Mouse (Mus musculus) T-helper 1 cell (primary cell): ENCODE measurements around the gene Mpv17l.
"Not testable (repeated sequence)": the region's sequence is repeated elsewhere in the genome, so short reads cannot be mapped to it uniquely, and the experiment has no call there.

Experiments used
- in situ Hi-C: fragments of 300-600 bp; cut with MboI, MseI; formaldehyde crosslinking; loops from one replicate; pipeline ENCODE4 v1.15.1; 2025; ENCODE audit warnings: high pct_unique_total_duplicates

The Mpv17l gene

DNA sequence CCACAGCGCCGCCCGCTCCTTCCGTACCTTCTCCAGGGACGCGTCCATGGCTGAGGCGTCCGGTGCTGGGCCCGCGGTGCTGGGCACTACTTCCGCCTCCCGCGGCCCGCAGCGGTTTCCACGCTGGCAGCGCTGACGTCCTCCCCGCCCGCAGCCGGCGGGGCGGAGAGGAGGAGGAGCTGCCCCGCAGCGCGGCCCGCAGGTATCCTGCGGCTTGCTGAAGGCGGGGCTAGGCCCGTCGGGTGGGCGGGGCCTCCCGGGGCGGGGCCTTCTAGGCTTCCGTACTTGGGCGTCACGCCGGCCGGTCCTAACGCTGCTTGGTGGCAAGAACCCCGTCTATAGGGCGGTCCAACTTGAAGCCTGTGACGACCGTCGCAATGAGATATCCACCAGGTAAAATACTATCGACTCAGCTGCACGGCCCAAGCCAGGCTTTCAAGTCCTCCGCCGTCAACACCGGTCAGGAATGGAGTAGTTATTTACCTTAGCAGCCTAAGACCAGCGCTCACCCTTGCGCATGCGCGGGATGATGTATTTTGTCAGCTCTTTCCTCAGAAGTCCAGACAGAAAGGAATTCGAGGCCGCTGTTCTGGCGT lies at the start of gene Mpv17l, which contains the start of gene Pdxdc1:
Gene Mpv17l (plus strand): TSS at position 274 of the 596 bp plus-strand sequence.
Gene Pdxdc1 (minus strand): TSS at position 244 of the 596 bp plus-strand sequence.
- in situ Hi-C loops = loop anchor here (5.0 kb wide), 1 partner anchor 254 kb away; no protein-coding TSS in a partner anchor

DNA sequence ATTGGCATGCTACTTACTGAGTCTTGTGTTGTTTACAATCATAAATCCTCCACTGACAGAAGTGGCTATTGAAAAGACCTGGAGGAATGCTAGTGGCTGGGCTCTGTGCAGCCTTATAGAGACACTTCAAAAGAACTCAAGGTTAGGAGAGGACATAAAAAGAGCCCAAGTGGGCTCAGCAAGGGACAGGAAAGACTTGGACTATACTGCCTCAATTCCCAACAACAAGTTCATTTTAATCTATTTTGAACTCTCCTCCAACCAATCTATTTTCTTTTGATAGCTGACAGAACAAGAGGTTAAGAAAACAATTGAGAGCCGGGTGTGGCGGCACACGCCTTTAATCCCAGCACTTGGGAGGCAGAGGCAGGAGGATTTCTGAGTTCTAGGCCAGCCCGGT lies 49.1 kb upstream of the Mpv17l start:
- in situ Hi-C loops = no loop called here

DNA sequence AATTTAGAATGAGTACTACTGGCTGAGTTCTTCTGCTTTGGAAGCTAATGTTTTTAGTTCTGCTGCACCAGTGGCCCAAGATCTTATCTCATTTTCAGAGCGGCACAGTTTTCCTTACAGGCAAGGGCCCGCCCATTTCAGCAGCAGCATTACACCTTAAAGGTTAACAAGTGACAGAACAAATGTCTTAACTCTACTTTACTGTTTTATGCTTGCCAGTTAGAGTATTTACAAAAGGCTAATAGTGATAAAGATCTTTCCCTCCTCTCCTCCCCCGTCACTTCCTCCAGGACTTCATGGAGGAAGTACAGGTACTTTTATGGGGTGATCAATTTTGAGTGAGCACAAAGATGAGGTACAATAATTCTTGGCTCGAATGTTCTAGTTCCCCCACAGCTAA lies 36.9 kb upstream of the Mpv17l start:
- in situ Hi-C loops = no loop called here

DNA sequence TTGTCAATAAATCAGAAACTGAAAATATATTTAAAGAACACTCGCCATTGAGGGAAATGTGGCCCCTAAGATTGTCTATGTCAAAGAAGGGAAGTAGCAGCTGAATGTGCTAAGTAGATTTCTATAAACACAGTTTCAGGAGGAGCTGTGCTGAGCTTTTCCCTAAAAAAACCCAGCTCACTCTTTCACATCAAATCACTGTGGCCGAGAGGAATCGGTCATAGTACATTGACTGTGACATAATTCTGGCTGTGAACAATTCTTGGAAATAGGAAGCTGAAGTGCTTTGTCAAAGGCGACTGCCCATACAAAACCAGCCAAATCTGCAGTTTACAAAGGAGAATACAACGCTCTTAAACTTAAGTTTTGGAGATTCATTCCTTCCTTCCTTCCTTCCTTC lies 36.3 kb upstream of the Mpv17l start:
- in situ Hi-C loops = no loop called here

DNA sequence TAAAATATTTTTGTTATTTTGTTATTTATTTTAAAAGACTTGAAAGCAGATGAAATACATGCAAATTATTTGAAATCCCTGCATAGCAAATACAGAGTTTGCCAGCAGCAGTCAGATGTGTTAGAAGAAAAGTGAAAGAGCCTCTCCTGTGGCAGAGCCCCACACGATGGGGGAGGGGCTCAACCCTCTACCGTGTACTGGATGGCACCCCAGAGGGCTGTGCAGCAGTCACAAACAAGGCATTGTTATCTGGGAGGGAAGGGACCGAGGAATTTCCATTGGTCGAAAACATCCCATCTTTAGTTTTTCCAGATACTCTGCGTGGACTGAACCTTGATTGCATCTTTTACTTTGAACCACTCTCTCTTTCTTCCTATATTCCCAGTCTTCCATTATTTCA lies 35.6 kb upstream of the Mpv17l start:
- in situ Hi-C loops = not testable (repeated sequence)

DNA sequence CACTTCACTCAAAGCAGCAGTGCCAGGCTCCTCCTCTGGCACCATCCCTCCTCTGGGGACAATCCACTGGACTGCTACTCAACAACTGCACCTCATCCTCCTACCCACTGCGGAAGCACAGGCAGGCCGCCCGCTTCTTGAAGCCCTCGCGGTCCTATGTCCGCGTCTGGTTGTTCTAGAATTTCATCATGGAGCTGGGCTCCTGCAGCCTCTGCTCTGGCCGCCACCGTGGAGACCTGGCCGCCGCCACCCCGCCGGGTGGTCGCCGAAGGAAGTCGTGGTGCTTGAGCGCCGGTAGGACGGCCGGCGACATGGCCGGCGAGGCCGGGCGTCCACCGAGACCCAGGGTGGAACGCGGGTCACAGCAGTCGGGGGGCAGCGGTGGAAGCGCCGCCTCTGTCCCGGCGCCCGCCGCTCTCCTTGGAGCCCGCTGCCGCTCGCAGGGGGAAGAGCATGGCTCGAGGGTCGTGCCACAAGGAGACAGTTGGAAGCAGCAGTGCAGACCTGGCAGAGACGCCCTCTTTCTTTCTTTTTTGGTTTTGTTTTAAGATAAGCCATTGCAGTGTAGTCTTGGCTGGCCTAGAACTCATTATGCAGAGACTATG lies 34.9 kb upstream of the Mpv17l start:
- in situ Hi-C loops = no loop called here

DNA sequence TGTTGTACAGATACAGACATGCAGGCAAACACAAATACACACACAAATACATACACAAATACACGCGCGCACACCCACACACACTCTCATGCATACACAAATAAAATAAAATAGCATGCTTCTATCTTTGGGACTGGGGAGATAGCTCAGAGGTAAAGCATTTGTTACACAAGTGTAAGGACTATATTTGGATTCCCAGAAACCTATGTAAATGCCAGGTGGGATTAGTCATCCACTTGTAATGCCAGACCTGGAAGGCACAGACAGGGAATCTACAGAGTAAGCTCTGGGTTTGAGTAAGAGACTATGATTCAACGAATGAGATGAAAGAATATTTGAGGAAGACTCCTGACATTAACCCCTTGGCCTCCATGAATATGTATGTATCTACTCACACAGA lies 27.5 kb upstream of the Mpv17l start:
- in situ Hi-C loops = no loop called here

DNA sequence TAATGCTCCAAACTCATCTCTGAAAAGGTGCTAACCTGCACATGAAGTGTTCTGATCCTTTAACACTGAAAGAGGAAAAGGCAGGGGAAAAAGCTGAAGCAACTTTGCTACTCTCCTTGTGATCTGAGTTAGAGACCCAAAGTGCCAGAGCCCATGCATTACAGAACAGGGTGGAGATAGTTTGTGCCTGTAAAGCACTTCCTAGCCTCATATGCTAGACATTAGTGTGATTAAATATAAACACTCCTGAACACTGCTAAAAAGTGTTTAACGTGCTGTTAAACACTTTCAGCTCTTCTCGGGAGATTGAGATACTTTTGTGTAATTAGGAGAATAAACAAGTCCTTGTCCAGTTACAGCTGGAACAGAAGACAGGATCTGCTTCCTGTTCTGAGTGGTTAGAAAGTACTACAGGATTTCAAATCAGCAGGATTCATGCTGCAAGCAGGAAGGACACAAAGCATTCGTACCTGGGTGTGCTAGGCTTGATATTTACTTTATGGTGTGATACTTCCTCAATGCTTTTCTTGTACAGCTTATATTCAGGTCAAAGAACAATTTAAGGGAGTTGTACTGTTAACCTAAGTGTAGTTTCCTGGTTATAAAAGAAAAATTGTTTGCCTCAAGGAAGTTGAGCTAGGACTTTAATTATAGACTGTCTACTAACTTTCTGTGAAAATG lies 19.7 kb upstream of the Mpv17l start:
- in situ Hi-C loops = no loop called here

DNA sequence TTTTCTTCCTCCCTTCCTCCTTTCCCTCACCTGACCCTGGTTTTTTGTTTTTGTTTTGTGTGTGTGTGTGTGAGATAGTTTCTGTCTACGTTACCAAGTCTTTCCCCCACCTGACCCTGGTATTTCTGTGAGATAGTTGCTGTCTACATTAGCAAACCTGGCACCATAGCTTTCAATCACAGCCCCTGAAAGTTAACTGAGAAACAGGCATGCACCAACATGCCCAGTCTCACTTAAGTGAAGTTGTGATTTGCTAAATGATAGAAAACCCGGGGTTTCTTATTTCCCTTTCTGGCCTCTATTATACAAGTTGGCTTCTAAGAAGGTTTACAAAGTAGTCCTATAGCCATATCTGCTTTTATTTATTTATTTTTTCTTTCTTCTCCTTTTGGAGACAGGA lies 12.5 kb upstream of the Mpv17l start:
- in situ Hi-C loops = no loop called here

DNA sequence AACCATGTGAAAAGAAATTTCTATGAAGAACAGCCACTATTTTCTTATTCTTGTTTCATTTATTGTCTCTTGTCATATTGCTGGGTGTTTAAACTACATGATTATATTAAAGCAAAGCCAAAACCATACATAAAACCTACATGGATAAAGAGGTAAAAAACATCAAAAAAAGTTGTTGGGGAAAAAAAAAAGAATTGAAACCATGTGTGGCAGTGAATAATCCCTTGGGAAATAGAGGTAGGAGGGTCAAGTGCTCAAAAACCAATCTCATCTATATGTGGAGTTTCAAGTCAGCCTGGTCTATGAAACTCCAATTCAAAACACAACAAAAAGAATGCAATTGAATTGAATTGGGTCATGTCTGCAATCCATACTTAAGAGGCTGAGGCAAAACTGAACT lies 10.1 kb upstream of the Mpv17l start:
- in situ Hi-C loops = no loop called here

DNA sequence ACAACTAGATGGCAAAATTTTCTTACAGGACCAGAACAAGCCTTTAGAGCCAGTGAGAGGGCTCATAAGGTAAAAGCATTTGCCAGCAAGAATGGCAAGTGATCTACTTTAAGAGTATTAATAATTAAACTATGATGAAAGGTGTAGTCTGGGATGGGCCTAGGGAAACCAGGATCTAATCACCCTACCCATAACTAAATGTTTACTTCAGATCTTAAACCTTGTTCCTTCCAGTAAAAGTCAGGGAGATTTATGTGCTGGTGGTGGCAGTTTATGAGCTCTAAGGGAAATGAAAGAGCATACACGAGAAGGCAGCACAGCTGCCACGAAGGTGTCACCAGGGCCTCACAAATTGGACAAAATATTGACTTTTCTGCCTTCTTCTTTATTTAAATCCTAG lies 8.9 kb upstream of the Mpv17l start:
- in situ Hi-C loops = no loop called here

DNA sequence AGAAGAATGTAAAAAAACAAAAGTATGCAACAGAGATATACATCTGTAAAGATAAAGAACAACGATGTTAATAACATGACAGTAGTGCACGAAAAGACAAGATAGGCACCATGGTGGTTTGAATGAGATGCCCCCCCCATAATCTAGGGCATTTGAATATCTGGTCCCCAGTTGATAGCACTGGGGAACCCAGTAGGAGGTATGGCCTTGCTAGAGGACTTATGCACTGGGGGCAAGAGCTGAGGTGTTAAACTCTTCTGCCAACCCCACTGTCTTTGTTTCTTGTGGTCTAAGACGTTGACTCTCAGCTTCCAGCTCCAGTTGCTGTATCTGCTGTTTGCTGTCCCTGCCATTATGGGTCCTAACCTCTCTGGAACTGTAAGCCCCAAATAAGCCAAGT lies 7.2 kb upstream of the Mpv17l start:
- in situ Hi-C loops = no loop called here

DNA sequence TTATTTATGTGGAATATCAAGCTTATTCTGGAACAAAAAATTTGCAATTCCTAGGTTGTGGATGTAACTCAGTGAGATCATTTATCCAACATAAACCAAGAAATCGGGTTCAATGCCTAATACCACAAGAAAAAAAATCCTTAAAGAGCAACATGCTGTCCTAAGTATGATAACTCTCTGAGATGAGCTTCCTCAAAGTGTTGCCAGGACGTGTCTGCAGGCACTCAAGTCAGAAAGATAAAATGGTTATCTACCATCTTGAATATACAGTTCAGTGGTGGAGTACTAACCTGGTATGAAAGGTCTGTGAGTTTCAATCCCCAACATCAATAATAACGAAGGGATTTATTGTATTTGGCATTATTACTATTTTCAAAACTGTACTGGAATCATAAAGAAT lies 6.6 kb upstream of the Mpv17l start:
- in situ Hi-C loops = no loop called here

DNA sequence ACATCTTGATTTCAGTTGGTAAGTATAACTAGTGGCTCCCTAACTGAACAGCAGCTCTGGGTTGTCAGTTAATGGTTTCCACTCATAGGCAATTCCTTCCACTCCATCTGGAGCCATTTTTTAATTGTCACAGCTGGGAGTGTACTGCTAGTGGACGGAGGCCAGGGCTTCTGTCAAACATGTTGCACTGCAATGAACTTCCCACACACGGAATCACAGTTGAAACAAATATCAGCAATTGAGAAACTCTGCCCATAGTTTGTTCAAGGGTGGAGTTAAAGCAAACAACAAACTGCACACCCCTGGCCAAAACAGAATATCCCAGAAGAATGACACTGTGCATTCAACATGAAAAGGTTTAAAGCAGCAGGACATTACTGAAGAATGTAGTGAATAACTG lies 4.0 kb upstream of the Mpv17l start:
- in situ Hi-C loops = no loop called here

DNA sequence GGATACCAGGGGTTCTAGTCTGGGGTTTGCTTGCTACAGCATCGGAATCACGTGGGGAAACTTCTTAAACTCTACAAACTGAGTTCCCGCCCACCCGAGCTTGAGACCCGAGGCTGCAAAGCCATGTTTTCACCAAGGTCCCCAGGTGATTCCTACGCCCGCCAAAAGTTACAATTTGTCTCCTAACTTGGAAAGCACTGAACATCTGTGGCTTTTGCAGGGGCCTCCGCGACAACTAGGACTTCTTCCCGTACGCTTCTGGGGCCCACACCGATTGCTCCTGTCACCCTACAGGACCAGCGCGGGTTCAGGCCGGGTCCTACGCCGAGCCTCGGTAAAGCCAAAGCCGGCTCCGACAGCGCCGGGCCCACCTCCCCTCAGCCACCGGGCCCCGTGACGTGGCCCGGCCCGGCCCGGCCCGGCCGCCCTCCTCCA lies 547 bp upstream of the Mpv17l start:
- in situ Hi-C loops = loop anchor here (5.0 kb wide), 1 partner anchor 255 kb away; no protein-coding TSS in a partner anchor

DNA sequence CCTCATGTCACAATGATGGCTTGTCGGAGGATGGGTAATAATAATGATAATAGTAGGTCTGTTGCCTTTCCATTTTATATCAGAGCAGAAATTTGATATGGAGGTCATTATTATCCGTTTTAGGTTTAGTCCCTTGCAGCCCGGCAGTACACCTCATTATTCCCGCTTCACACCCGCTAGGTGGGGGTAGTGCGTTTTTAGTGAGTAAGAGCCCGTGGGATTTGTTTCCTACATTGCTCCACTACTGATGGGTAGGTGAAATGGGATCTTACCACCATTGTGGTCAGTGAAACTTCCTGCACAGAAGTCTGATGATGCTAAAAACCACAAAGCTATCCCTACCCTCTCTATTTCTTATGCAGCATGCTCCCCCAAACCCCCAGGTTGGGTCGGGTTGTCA lies 527 bp downstream of the Mpv17l start:
- in situ Hi-C loops = loop anchor here (5.0 kb wide), 1 partner anchor 254 kb away; no protein-coding TSS in a partner anchor

DNA sequence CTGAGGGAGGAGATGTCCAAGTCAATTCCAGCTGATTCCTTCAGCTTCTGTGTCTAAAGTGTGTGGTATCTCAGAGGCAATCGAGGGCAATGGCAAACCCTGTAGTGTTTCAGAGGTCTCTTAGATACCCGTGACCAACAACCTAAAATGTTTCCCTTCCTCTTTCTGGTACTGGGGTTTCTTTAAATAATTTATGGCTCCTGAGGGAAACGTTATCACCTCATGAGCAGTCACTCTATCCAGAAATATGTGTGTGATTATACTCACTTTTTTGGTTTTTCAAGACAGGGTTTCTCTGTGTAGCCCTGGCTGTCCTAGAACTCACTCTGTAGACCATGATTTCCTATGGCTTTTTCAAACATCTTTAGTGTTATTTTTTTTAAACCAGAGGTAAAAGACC lies 4.3 kb downstream of the Mpv17l start:
- in situ Hi-C loops = no loop called here

DNA sequence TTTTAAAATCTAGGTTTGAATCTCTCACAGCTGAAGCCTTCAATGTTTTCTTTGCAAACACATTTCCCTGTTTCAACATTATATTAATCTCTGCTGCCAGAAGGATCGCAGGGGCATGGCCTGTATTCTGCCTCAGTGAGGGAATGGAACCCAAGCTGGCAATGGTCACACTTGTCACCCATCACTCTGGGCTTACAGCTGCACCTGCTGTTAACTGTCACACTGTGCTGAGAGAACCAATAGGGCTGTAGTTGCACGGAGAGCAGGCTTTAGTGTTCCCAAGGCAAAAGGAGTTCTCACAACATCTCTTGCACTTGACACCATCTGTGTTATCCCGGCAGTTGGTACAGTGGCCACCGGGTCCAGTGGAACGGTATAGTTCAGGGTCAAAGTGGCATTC lies 17.1 kb downstream of the Mpv17l start:
- in situ Hi-C loops = no loop called here

DNA sequence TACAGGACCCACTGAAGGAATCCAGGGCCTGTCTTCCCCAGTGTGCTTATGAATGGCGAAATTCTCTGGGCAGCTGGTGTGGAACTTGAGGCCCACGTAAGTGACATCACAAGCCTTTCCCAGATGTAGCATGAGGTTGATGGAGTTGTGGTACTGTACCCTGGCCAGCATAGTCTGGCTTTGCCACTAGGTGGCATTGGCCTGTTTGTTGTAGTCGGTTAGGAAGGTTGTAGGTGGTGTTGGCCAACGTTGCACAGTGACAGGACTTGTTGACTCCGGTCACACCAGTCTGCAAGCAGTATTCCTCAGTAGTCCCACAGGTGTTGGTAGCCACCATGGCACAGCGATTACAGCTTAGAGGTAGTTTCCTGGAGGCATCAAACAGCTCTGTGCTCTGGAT lies 18.1 kb downstream of the Mpv17l start:
- in situ Hi-C loops = no loop called here

DNA sequence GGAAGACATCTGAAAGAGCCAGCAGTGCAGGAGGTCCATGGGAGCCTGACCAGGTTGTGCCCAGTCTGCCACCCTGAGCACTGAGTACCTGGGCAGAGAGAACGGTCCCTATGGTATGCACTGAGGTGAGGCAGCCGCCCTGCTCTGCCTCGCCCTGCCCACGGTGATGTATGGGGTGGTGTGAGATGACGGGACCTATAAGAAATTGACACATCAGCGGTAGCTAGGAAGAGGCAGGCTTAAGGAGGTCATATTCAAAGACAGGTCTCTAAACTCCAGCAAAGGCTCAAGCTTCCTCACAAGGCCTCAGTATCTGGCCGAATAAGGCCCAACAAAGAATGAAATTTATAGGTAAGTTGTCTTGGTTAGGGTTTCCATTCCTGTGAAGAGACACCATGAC lies 18.8 kb downstream of the Mpv17l start:
- in situ Hi-C loops = no loop called here

DNA sequence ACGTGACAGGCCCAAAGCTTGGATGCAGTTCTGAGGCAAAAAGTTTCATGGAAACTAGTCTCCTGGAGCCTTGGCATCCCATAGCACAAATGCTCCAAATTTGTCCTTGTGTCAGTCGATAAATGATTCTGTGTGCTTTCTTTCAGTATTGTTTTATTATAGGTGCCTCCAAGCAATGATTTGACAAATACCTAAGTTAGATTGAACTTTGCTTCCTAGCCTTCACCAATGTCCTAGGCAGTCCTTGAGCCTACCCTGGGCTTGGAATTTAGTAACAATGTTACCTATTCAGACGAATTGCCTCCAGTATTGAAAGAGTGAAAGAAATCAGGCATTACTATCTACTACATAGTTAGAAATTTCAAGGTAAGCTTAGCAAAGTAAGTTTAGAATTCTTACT lies 19.5 kb downstream of the Mpv17l start:
- in situ Hi-C loops = not testable (repeated sequence)

DNA sequence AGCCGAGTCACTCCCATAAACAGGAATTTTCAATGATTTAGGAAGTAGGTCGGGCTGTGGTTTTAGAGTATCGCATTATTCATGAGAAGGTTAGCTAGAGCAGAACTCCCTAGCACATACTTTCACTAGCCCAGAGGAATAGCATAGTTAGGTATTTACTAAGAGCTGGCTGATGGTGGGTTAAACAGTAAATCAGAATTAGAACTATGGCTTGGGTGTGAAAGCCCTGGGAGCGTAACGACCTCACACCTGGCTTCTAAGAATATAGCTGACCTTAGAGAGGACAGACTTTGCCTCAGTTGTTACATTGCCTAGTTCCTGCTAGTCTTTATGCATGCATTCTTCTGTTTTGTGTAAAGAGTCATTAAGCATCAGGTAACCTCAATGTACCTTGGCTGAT lies 20.0 kb downstream of the Mpv17l start:
- in situ Hi-C loops = not testable (repeated sequence)

DNA sequence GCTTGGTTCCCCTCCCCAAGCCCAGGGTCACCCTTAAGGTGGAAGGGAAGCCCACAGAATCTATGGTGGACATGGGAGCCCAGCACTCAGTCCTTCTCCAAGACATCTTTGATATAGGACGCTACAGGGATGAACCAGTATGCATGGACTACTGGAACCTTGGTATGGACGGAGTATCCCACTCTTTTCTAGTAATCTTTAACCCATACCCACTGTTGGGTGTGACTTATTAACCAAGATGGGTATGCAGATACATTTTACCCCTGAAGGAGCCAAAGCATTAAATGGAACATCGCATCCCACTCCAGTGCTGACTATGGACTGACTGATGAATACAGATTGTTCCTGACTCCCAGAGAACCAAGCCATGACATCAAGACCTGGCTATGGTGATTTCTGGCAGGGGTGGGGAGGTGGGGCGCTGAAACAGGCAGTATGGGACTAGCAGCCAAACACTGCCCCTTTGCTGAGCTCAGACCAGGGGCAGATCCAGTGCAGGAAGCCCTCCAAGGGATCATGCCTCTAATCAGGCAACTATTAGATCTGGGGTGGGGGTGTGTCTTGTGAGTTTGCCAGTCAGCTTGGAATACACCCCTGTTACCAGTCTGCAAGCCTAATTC lies 24.6 kb downstream of the Mpv17l start:
- in situ Hi-C loops = no loop called here
